ENCODE assay signal across 12 mouse cellular contexts in the genomic region with DNA sequence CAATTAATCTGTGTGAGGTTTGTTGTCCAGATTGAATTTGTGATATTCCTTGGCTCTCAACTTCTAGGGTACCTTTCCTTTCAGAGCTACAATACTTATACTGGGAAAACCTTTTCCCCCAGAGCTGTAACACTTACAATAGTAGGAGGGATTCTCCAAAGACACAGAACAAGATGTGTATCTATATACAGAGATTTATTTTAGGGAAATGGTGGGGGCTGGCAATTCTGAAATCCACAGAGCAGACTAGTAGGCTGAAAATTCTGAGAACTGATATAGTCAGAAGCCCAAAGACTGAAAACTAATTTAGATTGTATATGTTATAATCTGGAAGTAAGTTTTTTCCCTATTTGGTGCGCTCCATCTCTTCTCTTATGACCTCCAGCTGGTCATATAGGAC.
"Had no signal": no experiment of that assay in that cellular context is flagged by ENCODE, and none has a peak within 500 bp of the region (broad histone marks: within the 10 kb centered on the region; RNA-seq: fewer than 3 reads in every experiment).

No protein-coding gene starts in this region.

- DNase-seq: liver, embryonic 13.5 days; liver, postnatal 0 days; lung, adult 2 months; lung, postnatal 14 days; lung, postnatal 36 days; right cerebral cortex, postnatal 14 days; thymus, adult 18-20 months; thymus, postnatal 14 days; thymus, postnatal 36 days had no signal

- ATAC-seq: liver, postnatal 0 days; lung, postnatal 0 days; midbrain, embryonic 13.5 days; midbrain, embryonic 16.5 days had no signal
